Mouse (Mus musculus) heart, embryonic 16.5 days (tissue): ENCODE data around the gene Lrp8. TPM values are rescaled to one million over a fixed set of nuclear protein-coding genes. Genes with fewer than 3 reads are reported as not detected.

Experiments used
- ATAC-seq: fragments of 200-750 bp; cut with Nextera tagmentation; replicated peaks from 2 replicates; pipeline ENCODE4 v1.8.0; 2017; ENCODE audit warnings: moderate number of reproducible peaks; ENCODE audit not compliant: insufficient read depth, low FRiP score; ENCODE audit errors: extremely low read depth
- H3K27ac ChIP-seq: fragments of 300-500 bp; sonication (generic); 2 replicates; pipeline ENCODE4 v1.5.1; 2014; ENCODE audit warnings: mild to moderate bottlenecking, low read length, control low read depth, moderate library complexity
- H3K27me3 ChIP-seq: fragments of 300-500 bp; sonication (generic); 2 replicates; pipeline ENCODE4 v1.6.1; 2014; ENCODE audit warnings: low read length, mixed read lengths; ENCODE audit not compliant: control insufficient read depth, insufficient read depth
- H3K36me3 ChIP-seq: fragments of 300-500 bp; sonication (generic); 2 replicates; pipeline ENCODE4 v1.6.1; 2014; ENCODE audit not compliant: control insufficient read depth, insufficient read depth
- H3K4me1 ChIP-seq: fragments of 300-500 bp; sonication (generic); 2 replicates; pipeline ENCODE4 v1.6.1; 2014; ENCODE audit warnings: low read length, mixed read lengths; ENCODE audit not compliant: control insufficient read depth, insufficient read depth
- H3K4me2 ChIP-seq: fragments of 300-500 bp; sonication (generic); 2 replicates; pipeline ENCODE4 v1.6.1; 2014; ENCODE audit warnings: low read depth, mild to moderate bottlenecking, control low read depth, low read length
- H3K4me3 ChIP-seq: fragments of 300-500 bp; sonication (generic); 2 replicates; pipeline ENCODE4 v1.5.1; 2014; ENCODE audit warnings: mild to moderate bottlenecking, control low read depth, low read length
- H3K9ac ChIP-seq: fragments of 300-500 bp; sonication (generic); 2 replicates; pipeline ENCODE4 v1.6.1; 2014; ENCODE audit warnings: low read length, control low read depth
- H3K9me3 ChIP-seq: fragments of 300-500 bp; sonication (generic); replicated peaks from 2 replicates; pipeline ENCODE4 v1.6.1; 2016; ENCODE audit warnings: low read length; ENCODE audit not compliant: control insufficient read depth
- WGBS: fragments of 180-500 bp; shearing (Covaris S2); extraction: QIAGEN DNeasy Blood & Tissue Kit; methylation state at CpG from one replicate; pipeline ENCODE4 v1.1.7; 2014; 5-methylcytosine and 5-hydroxymethylcytosine counted together
- polyA plus RNA-seq: library from polyadenylated mRNA; unstranded; fragments of >200 nt; fragmentation: Nextera tagmentation; extraction: Ambion mirVana; gene quantifications from 2 replicates; pipeline ENCODE4 v1.2.1, GENCODE M21; 2015

Gene Lrp8
- 0.67 and 0.91 TPM in 2 replicates for polyA plus RNA-seq

GRCm38 (mm10) chr4:107802185-107802449, at the start of gene Lrp8:
Gene Lrp8, plus strand, starts transcription at chr4:107802261.
- Histone ChIP-seq H3K4me2 (peak within 1 kb of the TSS; percentile 97), H3K9me3 (no peaks in the 10 kb centered on the region), H3K9ac (peak within 1 kb of the TSS; percentile 76), H3K27me3 (peaks cover 21% of the 10 kb centered on the region), H3K4me3 (peak within 1 kb of the TSS; percentile 75), H3K4me1 (peaks cover 15% of the 10 kb centered on the region), H3K36me3 (no peaks in the 10 kb centered on the region), H3K27ac (no peak within 1 kb of the TSS; the same call in 1 of the 2 replicates)
- whole genome bisulfite sequencing: 0% methylated on average over 16 of the region's 44 CpGs
- ATAC-seq: no peak; the same call in 1 of the 2 replicates

- 20% methylated on average over 10 of the region's 10 CpGs for WGBS
- 0 out of 2 replicates have a peak, but pooled peaks cover 8% of the 10 kb centered on the region for H3K27me3 ChIP-seq
- no peak overlapping the region for H3K4me2 ChIP-seq
- H3K4me3 ChIP-seq: no peak overlapping the region
- no peak overlapping the region for H3K27ac ChIP-seq
- no peaks in the 10 kb centered on the region for H3K36me3 ChIP-seq
- ATAC-seq: no peak
- no peak overlapping the region for H3K9ac ChIP-seq
- no peaks in the 10 kb centered on the region for H3K9me3 ChIP-seq
- H3K4me1 ChIP-seq: no peaks in the 10 kb centered on the region
Observed at GRCm38 (mm10) chr4:107756222-107756621, 45.8 kb upstream of the Lrp8 start.

- H3K4me3 ChIP-seq: no peak overlapping the region
- H3K9ac ChIP-seq: no peak overlapping the region
- no peaks in the 10 kb centered on the region for H3K9me3 ChIP-seq
- H3K4me1 ChIP-seq: no peaks in the 10 kb centered on the region
- WGBS: 68% methylated on average over 15 of the region's 15 CpGs
- H3K36me3 ChIP-seq: no peaks in the 10 kb centered on the region
- no peak overlapping the region for H3K4me2 ChIP-seq
- H3K27ac ChIP-seq: no peak overlapping the region
- no peak for ATAC-seq
- H3K27me3 ChIP-seq: peaks cover 10% of the 10 kb centered on the region; the same call in 1 of the 2 replicates
Observed at GRCm38 (mm10) chr4:107757487-107758470, 44.3 kb upstream of the Lrp8 start.

- Histone ChIP-seq H3K27me3 (peaks cover 10% of the 10 kb centered on the region; the same call in 1 of the 2 replicates), H3K4me3 (no peak overlapping the region), H3K36me3 (no peaks in the 10 kb centered on the region), H3K4me2 (no peak overlapping the region), H3K4me1 (no peaks in the 10 kb centered on the region), H3K9ac (no peak overlapping the region), H3K9me3 (no peaks in the 10 kb centered on the region), H3K27ac (no peak overlapping the region)
- no peak for ATAC-seq
- WGBS: 77% methylated on average over 9 of the region's 9 CpGs
Observed at GRCm38 (mm10) chr4:107758938-107759337, 43.1 kb upstream of the Lrp8 start.

- H3K27ac ChIP-seq: no peak overlapping the region
- H3K9ac ChIP-seq: no peak overlapping the region
- no peak overlapping the region for H3K4me3 ChIP-seq
- peaks cover 10% of the 10 kb centered on the region; the same call in 1 of the 2 replicates for H3K27me3 ChIP-seq
- H3K4me1 ChIP-seq: no peaks in the 10 kb centered on the region
- H3K4me2 ChIP-seq: no peak overlapping the region
- ATAC-seq: no peak
- no peaks in the 10 kb centered on the region for H3K36me3 ChIP-seq
- no peaks in the 10 kb centered on the region for H3K9me3 ChIP-seq
- 51% methylated on average over 3 of the region's 3 CpGs for WGBS
Observed at GRCm38 (mm10) chr4:107763001-107763400, 39.1 kb upstream of the Lrp8 start.

- ATAC-seq: no peak
- WGBS: 97% methylated on average over 2 of the region's 2 CpGs
- Histone ChIP-seq H3K9me3 (no peaks in the 10 kb centered on the region), H3K4me3 (no peak overlapping the region), H3K27me3 (peaks cover 4% of the 10 kb centered on the region; the same call in 1 of the 2 replicates), H3K27ac (no peak overlapping the region), H3K36me3 (no peaks in the 10 kb centered on the region), H3K4me2 (no peak overlapping the region), H3K9ac (no peak overlapping the region), H3K4me1 (no peaks in the 10 kb centered on the region)
Observed at GRCm38 (mm10) chr4:107763598-107763997, 38.5 kb upstream of the Lrp8 start.

GRCm38 (mm10) chr4:107765196-107765813, 36.8 kb upstream of the Lrp8 start:
- Histone ChIP-seq H3K4me2 (no peak overlapping the region), H3K4me3 (no peak overlapping the region), H3K4me1 (no peaks in the 10 kb centered on the region), H3K27ac (no peak overlapping the region), H3K27me3 (peaks cover 2% of the 10 kb centered on the region; the same call in 1 of the 2 replicates), H3K36me3 (no peaks in the 10 kb centered on the region), H3K9me3 (no peaks in the 10 kb centered on the region), H3K9ac (no peak overlapping the region)
- 60% methylated on average over 9 of the region's 9 CpGs for WGBS
- no peak for ATAC-seq

- 78% methylated on average over 5 of the region's 5 CpGs for WGBS
Observed at GRCm38 (mm10) chr4:107766182-107766581, 35.9 kb upstream of the Lrp8 start.

More at GRCm38 (mm10) chr4:107766182-107766581, 35.9 kb upstream of the Lrp8 start:
- no peaks in the 10 kb centered on the region for H3K9me3 ChIP-seq
- H3K27me3 ChIP-seq: peaks cover 2% of the 10 kb centered on the region; the same call in 1 of the 2 replicates
- H3K4me1 ChIP-seq: no peaks in the 10 kb centered on the region
- ATAC-seq: no peak
- no peak overlapping the region for H3K9ac ChIP-seq
- H3K27ac ChIP-seq: no peak overlapping the region
- no peak overlapping the region for H3K4me2 ChIP-seq
- H3K4me3 ChIP-seq: no peak overlapping the region
- no peaks in the 10 kb centered on the region for H3K36me3 ChIP-seq
